Mouse (Mus musculus) lung, postnatal 0 days (tissue): ENCODE measurements around the gene AI854703.

Experiments used
- CTCF ChIP-seq: IDR thresholded peaks from 2 replicates; pipeline ENCODE4 v1.5.1; 2016; ENCODE audit warnings: antibody characterized with exemption, mild to moderate bottlenecking
- EP300 ChIP-seq: IDR thresholded peaks from 2 replicates; pipeline ENCODE4 v1.6.1; 2016; ENCODE audit warnings: antibody characterized with exemption, mild to moderate bottlenecking, control low read depth

- TF ChIP-seq CTCF (no peak), EP300 (no peak)
Observed at GRCm38 (mm10) chr6:48630831-48631230, 4.3 kb downstream of the AI854703 start.
